Mouse (Mus musculus) adipocyte (in vitro differentiated cells): Measurements from ENCODE around the gene Zscan4b.
"Not testable (repeated sequence)": the region's sequence is repeated elsewhere in the genome, so short reads cannot be mapped to it uniquely, and the experiment has no call there.

ENCODE experiments used
- DNase-seq: peaks from one replicate; pipeline ENCODE4 v3.0.0-alpha.2; 2016; ENCODE audit warnings: low spot score

Gene Zscan4b

DNA sequence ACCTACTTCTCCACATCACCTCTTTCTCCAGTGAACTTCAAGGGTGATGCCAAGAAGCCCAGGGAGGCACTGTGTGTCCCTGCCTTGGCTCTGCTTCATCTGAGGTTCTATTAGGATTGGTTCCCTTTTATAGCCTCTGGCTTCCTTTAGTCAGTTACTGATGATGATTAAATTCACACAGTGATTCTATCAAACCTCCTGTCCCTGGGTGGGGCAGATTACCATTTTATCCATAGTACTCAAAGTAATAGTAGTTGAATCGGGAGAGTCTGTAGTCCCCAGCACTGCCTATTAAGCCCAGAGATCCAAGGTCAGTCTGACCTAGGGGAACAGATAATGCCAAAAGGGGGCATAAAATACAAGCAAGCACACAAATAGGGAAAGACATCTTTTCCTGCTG is at the start of gene Zscan4b:
TSS of gene Zscan4b (minus strand) at position 101 of the 400 bp plus-strand sequence.
- not testable (repeated sequence) for DNase-seq
